Mouse (Mus musculus) kidney, adult 2 months (tissue): Measurements from ENCODE around the gene Top2a. TPM values are rescaled to one million over a fixed set of nuclear protein-coding genes. Genes with fewer than 3 reads are reported as not detected.
A peak's percentile ranks its signal among the peaks of the same experiment; 100 is the strongest.

Experiments used
- DNase-seq: peaks from one replicate; pipeline ENCODE4 v3.0.0; 2021
- H3K27ac ChIP-seq: fragments of 200-500 bp; 2 replicates; pipeline ENCODE4 v1.5.1; 2012; ENCODE audit warnings: low read depth, low read length, control low read depth, inconsistent platforms; ENCODE audit not compliant: insufficient read depth
- H3K27me3 ChIP-seq: fragments of 200-500 bp; replicated peaks from 2 replicates; pipeline ENCODE4 v1.6.1; 2012; ENCODE audit warnings: mild to moderate bottlenecking, moderate library complexity, low read length, inconsistent platforms; ENCODE audit not compliant: control insufficient read depth, insufficient read depth
- H3K36me3 ChIP-seq: fragments of 200-500 bp; 2 replicates; pipeline ENCODE4 v1.6.1; 2012; ENCODE audit warnings: mild to moderate bottlenecking, moderate library complexity, low read length, inconsistent platforms; ENCODE audit not compliant: control insufficient read depth, insufficient read depth
- H3K4me1 ChIP-seq: fragments of 200-500 bp; 2 replicates; pipeline ENCODE4 v1.6.1; 2011; ENCODE audit warnings: low read length; ENCODE audit not compliant: control insufficient read depth, insufficient read depth
- H3K4me3 ChIP-seq: fragments of 200-500 bp; 2 replicates; pipeline ENCODE4 v1.5.1; 2011; ENCODE audit warnings: mild to moderate bottlenecking, low read depth, low read length, control low read depth; ENCODE audit not compliant: insufficient read depth
- CTCF ChIP-seq: fragments of 200-500 bp; conservative IDR thresholded peaks from 2 replicates; pipeline ENCODE4 v1.5.1; 2011; ENCODE audit warnings: low read depth, mild to moderate bottlenecking, control low read depth, low read length, moderate library complexity, mixed read lengths; ENCODE audit not compliant: insufficient read depth, insufficient read length
- POLR2A ChIP-seq: fragments of 200-500 bp; IDR thresholded peaks from one replicate; pipeline ENCODE4 v1.6.1; 2011; ENCODE audit warnings: low read depth, low read length, control low read depth
- WGBS: fragments of 180-500 bp; shearing (Covaris S2); methylation state at CpG from one replicate; pipeline ENCODE4 v1.1.7; 2018; 5-methylcytosine and 5-hydroxymethylcytosine counted together
- polyA plus RNA-seq: library from polyadenylated mRNA; depleted of rRNA; stranded (reverse); fragments of >200 nt; gene quantifications from 2 replicates; pipeline ENCODE4 v1.2.3, GENCODE M21; 2012

Gene Top2a
- polyA plus RNA-seq, 1 experiment = 0.72 TPM

- H3K27me3 ChIP-seq = no peaks in the 10 kb centered on the region
- DNase-seq = no peak
- TF ChIP-seq POLR2A (no peak), CTCF (no peak)
- no peak overlapping the region for H3K27ac ChIP-seq
- WGBS = 88% methylated on average over 8 of the region's 8 CpGs
- no peaks in the 10 kb centered on the region for H3K36me3 ChIP-seq
- H3K4me3 ChIP-seq = no peak overlapping the region
- H3K4me1 ChIP-seq = no peaks in the 10 kb centered on the region
Measured at GRCm38 (mm10) chr11:99063406-99064131, 39.6 kb upstream of the Top2a start.

DNA sequence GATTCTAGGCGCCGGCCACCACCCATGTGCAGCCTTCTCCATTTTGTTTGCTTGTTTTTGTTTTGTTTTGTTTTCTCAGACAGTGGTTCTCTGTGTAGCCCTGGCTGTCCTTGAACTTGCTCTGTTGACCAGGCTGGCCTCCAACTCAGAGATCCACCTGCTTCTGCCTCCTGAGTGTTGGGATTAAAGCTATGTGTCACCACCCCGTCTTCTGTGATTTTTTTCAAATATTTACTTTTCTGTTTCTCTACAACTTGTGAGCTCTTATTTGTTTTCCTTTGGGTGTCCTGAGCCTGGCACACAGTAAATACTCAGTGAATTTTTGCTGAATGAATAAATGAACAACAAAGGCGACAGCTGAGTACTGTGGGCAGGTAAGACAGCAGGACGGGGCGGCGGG, 38.7 kb upstream of the Top2a start:
- 96% methylated on average over 7 of the region's 7 CpGs for WGBS
- no peak overlapping the region for H3K4me3 ChIP-seq
- H3K27me3 ChIP-seq = no peaks in the 10 kb centered on the region
- no peaks in the 10 kb centered on the region for H3K36me3 ChIP-seq
- DNase-seq = no peak
- H3K4me1 ChIP-seq = no peaks in the 10 kb centered on the region
- H3K27ac ChIP-seq = no peak overlapping the region
- TF ChIP-seq CTCF (no peak), POLR2A (no peak)

GRCm38 (mm10) chr11:99060435-99060834, 36.4 kb upstream of the Top2a start:
- Histone ChIP-seq H3K36me3 (no peaks in the 10 kb centered on the region), H3K4me3 (no peak overlapping the region), H3K27me3 (no peaks in the 10 kb centered on the region), H3K27ac (no peak overlapping the region), H3K4me1 (no peaks in the 10 kb centered on the region)
- DNase-seq = no peak
- TF ChIP-seq POLR2A = no peak
- no peak for TF ChIP-seq CTCF
- WGBS = 66% methylated on average over 3 of the region's 3 CpGs

- Histone ChIP-seq H3K4me1 (no peaks in the 10 kb centered on the region), H3K27ac (no peak overlapping the region), H3K36me3 (peaks cover 4% of the 10 kb centered on the region; the same call in 1 of the 2 replicates), H3K27me3 (no peaks in the 10 kb centered on the region), H3K4me3 (no peak overlapping the region)
- no peak for TF ChIP-seq CTCF
- no peak for DNase-seq
- WGBS = 35% methylated on average over 8 of the region's 8 CpGs
Measured at GRCm38 (mm10) chr11:99055571-99056452, 31.8 kb upstream of the Top2a start.

- no peaks in the 10 kb centered on the region for H3K4me1 ChIP-seq
- WGBS = 54% methylated on average over 4 of the region's 4 CpGs
- TF ChIP-seq POLR2A = no peak
- no peak for TF ChIP-seq CTCF
- H3K27ac ChIP-seq = no peak overlapping the region
- peaks cover 4% of the 10 kb centered on the region; the same call in 1 of the 2 replicates for H3K36me3 ChIP-seq
- no peak overlapping the region for H3K4me3 ChIP-seq
- no peaks in the 10 kb centered on the region for H3K27me3 ChIP-seq
- DNase-seq = peak; percentile 59
Measured at GRCm38 (mm10) chr11:99055143-99055542, 31.2 kb upstream of the Top2a start.

DNA sequence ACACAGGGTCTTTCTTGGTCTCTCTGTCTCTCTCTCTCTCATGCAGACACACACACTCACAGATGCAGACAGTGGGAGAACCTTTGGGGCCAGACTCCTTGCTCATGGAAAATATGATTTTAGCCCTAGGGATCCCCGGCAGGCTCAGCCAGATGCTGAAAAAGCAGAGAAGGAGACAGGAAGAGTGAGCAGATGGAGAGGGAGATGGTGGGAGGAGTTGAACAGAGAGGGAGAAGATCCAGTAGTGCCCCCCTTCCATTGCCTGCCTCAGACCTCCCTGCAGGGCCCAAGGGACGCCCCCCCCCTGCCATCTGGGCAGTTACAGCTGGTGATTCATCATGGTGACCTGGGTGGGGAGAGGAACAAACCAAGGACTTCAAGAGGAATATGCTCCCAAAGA, 23.7 kb upstream of the Top2a start:
- TF ChIP-seq CTCF (no peak), POLR2A (no peak)
- Histone ChIP-seq H3K27ac (no peak overlapping the region), H3K4me3 (no peak overlapping the region), H3K4me1 (peaks cover 21% of the 10 kb centered on the region), H3K27me3 (no peaks in the 10 kb centered on the region), H3K36me3 (peaks cover 4% of the 10 kb centered on the region; the same call in 1 of the 2 replicates)
- no peak for DNase-seq
- 45% methylated on average over 2 of the region's 2 CpGs for WGBS

DNA sequence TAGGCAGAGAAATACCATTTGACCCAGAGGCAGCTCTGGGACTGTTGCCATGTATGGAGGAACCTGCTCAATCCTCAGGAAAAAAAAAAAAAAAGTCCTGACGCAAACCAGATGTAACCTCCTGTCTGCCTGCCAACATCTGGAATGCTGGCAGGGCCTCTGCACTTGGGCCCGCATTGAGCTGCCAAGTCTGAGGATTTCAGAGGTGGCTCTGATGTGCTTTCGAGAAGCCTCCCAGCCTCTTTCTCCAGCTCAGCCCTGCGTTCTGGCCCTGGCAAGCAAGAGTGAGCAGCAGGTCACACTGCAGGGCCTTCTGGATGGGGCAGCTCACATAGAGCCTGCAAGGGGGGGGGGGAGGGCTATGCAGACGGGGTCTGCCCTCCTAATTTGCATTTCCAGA, 23.1 kb upstream of the Top2a start:
- H3K27ac ChIP-seq = peak overlapping the region; percentile 77; the same call in 1 of the 2 replicates
- DNase-seq = peak; percentile 91
- H3K36me3 ChIP-seq = peaks cover 4% of the 10 kb centered on the region; the same call in 1 of the 2 replicates

More for the DNA sequence above, 23.1 kb upstream of the Top2a start:
- Histone ChIP-seq H3K27me3 (no peaks in the 10 kb centered on the region), H3K4me3 (no peak overlapping the region), H3K4me1 (peaks cover 21% of the 10 kb centered on the region)
- TF ChIP-seq CTCF (no peak), POLR2A (no peak)
- 7% methylated on average over 5 of the region's 5 CpGs for WGBS
